Mouse (Mus musculus) kidney, postnatal 0 days (tissue): ENCODE measurements around the gene Dennd6b. TPM values are rescaled to one million over a fixed set of nuclear protein-coding genes. Genes with fewer than 3 reads are reported as not detected.

ENCODE experiments used
- ATAC-seq: fragments of 200-750 bp; cut with Nextera tagmentation; replicated peaks from 2 replicates; pipeline ENCODE4 v1.8.0; 2017; ENCODE audit warnings: low read depth, moderate number of reproducible peaks, moderate TSS enrichment, moderate library complexity; ENCODE audit not compliant: low FRiP score
- DNase-seq: peaks from one replicate; pipeline ENCODE4 v3.0.0-alpha.2; 2016; ENCODE audit warnings: low spot score
- H3K27ac ChIP-seq: fragments of 300-500 bp; sonication (generic); 2 replicates; pipeline ENCODE4 v1.5.1; 2014; ENCODE audit warnings: mild to moderate bottlenecking
- H3K27me3 ChIP-seq: fragments of 300-500 bp; sonication (generic); 2 replicates; pipeline ENCODE4 v1.6.1; 2014; ENCODE audit warnings: low read length, mixed read lengths; ENCODE audit not compliant: insufficient read depth
- H3K36me3 ChIP-seq: fragments of 300-500 bp; sonication (generic); 2 replicates; pipeline ENCODE4 v1.6.1; 2014; ENCODE audit warnings: low read length, mixed read lengths; ENCODE audit not compliant: insufficient read depth
- H3K4me1 ChIP-seq: fragments of 300-500 bp; sonication (generic); replicated peaks from 2 replicates; pipeline ENCODE4 v1.6.1; 2014; ENCODE audit warnings: antibody characterized with exemption, low read length, mixed read lengths; ENCODE audit not compliant: insufficient read depth
- H3K4me2 ChIP-seq: fragments of 300-500 bp; sonication (generic); 2 replicates; pipeline ENCODE4 v1.6.1; 2014; ENCODE audit warnings: mild to moderate bottlenecking, low read length, moderate library complexity, mixed read lengths
- H3K4me3 ChIP-seq: fragments of 300-500 bp; sonication (generic); replicated peaks from 2 replicates; pipeline ENCODE4 v1.5.1; 2014; ENCODE audit warnings: low read depth, low read length
- H3K9ac ChIP-seq: fragments of 300-500 bp; sonication (generic); 2 replicates; pipeline ENCODE4 v1.6.1; 2014; ENCODE audit warnings: low read depth, low read length
- H3K9me3 ChIP-seq: fragments of 300-500 bp; sonication (generic); replicated peaks from 2 replicates; pipeline ENCODE4 v1.6.1; 2016; ENCODE audit warnings: low read length, inconsistent platforms, mixed read lengths
- CTCF ChIP-seq: IDR thresholded peaks from 2 replicates; pipeline ENCODE4 v1.5.1; 2016; ENCODE audit warnings: antibody characterized with exemption, low read depth, mild to moderate bottlenecking, moderate library complexity
- WGBS: fragments of 180-500 bp; shearing (Covaris S2); extraction: QIAGEN DNeasy Blood & Tissue Kit; methylation state at CpG from one replicate; pipeline ENCODE4 v1.1.7; 2014; 5-methylcytosine and 5-hydroxymethylcytosine counted together
- polyA plus RNA-seq: library from polyadenylated mRNA; unstranded; fragments of >200 nt; fragmentation: Nextera tagmentation; extraction: Ambion mirVana; gene quantifications from 2 replicates; pipeline ENCODE4 v1.2.1, GENCODE M21; 2015

Dennd6b gene
- polyA plus RNA-seq, 1 experiment from 2014 or later = 10.4 TPM

DNA sequence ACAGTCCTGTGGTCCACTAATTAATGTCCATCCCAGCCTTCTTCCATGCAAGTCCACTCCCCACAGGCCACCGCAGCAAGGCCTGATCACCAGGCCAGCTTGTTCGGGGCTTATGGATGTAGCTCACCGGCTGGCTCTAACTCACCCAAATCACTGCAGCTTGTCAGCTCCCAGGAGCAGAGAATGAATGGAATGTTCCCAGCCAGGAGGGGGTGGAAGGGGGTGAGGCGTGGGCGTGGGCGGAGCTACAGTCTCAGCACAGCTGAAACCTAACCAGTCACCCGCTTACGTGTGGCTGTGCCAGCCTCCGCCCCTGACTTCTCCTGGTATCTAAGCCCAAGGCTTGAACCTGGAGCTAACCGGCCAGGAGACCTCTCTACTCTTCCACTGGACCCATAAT, 26.9 kb downstream of the Dennd6b start:
- TF ChIP-seq CTCF = no peak
- H3K4me3 ChIP-seq = no peak overlapping the region
- H3K4me2 ChIP-seq = peak overlapping the region; percentile 21
- H3K36me3 ChIP-seq = peaks cover 39% of the 10 kb centered on the region
- DNase-seq (peak; percentile 96), ATAC-seq (peak; percentile 69)
- H3K9me3 ChIP-seq = no peaks in the 10 kb centered on the region
- H3K27ac ChIP-seq = peak overlapping the region; percentile 82
- H3K27me3 ChIP-seq = no peaks in the 10 kb centered on the region
- peak overlapping the region; percentile 40; the same call in 1 of the 2 replicates for H3K9ac ChIP-seq
- WGBS = 3% methylated on average over 10 of the region's 10 CpGs
- peaks cover 48% of the 10 kb centered on the region for H3K4me1 ChIP-seq

DNA sequence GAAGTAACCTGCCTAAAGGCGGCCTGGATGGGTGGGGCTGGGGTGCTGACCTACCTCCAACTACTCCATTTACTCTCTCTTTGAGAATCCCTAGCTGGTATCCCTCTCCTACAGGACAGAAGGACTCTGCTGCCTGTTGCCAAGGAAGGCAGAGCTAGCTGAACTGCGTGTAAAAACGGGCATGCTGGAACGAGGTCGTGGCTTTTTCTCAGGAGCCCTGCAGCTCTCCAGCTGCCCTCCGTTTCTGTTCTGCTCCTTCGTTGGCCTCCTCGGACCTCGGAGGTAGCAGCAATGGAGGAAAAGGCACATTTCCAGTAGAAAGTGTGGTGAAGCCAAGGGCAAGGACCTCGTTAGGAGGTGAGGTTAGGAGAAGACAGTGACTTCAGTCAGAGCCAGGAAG, 27.4 kb downstream of the Dennd6b start:
- 36% methylated on average over 10 of the region's 10 CpGs for WGBS
- TF ChIP-seq CTCF = no peak
- peaks cover 43% of the 10 kb centered on the region for H3K4me1 ChIP-seq
- H3K9me3 ChIP-seq = no peaks in the 10 kb centered on the region
- H3K4me3 ChIP-seq = no peak overlapping the region
- H3K27ac ChIP-seq = peak overlapping the region; percentile 42
- peaks cover 44% of the 10 kb centered on the region for H3K36me3 ChIP-seq
- DNase-seq (no peak), ATAC-seq (no peak)
- H3K4me2 ChIP-seq = peak overlapping the region; percentile 21; the same call in 1 of the 2 replicates
- H3K27me3 ChIP-seq = no peaks in the 10 kb centered on the region
- H3K9ac ChIP-seq = no peak overlapping the region

DNA sequence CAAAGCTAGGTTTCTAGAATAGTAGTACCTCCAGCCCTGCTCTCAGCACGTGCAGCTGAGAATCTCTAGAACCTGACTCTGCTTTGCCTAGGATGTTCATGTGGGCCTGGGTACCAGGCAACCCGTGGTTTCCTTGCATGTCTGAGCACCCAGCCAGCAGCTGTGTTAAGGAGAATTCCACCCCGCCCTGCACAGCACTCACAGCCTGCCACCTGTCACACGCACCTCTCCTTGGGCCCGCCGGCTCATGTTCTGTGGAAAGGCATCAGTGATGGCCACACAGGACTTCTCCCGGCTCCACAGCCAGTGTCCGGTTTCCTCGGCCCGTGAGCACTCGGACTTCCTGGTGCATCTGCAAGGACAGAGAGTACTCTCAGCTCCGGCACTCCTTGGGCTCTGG, 30.8 kb downstream of the Dennd6b start:
- ATAC-seq = no peak

DNA sequence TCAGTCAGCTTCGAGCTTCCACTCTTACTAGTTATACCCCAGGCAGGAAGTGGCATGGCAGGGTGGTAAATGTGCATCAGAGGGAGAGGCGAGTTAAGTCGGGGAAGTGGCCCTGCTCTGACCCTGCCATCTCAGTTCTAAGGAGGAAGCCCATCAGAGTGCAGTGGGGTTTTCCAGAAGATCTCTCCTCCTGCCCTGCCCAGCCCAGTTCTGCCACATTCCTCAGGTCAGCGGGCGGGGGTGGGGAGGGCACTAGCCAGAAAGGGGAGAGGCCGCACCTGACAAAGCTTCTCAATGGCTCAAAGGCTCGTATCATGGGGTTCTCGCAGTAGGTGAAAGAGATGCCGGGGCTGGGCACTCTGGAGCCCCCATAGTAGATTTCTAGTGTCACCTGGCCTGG, 34.9 kb downstream of the Dennd6b start:
- Histone ChIP-seq H3K27me3 (no peaks in the 10 kb centered on the region), H3K36me3 (peaks cover 96% of the 10 kb centered on the region), H3K4me3 (no peak overlapping the region), H3K9me3 (no peaks in the 10 kb centered on the region), H3K4me2 (no peak overlapping the region), H3K4me1 (no peaks in the 10 kb centered on the region), H3K27ac (peak overlapping the region; percentile 31; the same call in 1 of the 2 replicates), H3K9ac (no peak overlapping the region)
- WGBS = 69% methylated on average over 9 of the region's 9 CpGs
- no peak for TF ChIP-seq CTCF
- ATAC-seq (peak; percentile 57), DNase-seq (no peak)

More for the DNA sequence above, 30.8 kb downstream of the Dennd6b start:
- Histone ChIP-seq H3K27me3 (no peaks in the 10 kb centered on the region), H3K9ac (no peak overlapping the region), H3K4me1 (peaks cover 18% of the 10 kb centered on the region), H3K9me3 (no peaks in the 10 kb centered on the region), H3K36me3 (peaks cover 78% of the 10 kb centered on the region), H3K27ac (no peak overlapping the region), H3K4me3 (no peak overlapping the region), H3K4me2 (no peak overlapping the region)
- DNase-seq = no peak
- no peak for TF ChIP-seq CTCF
- 93% methylated on average over 12 of the region's 12 CpGs for WGBS

DNA sequence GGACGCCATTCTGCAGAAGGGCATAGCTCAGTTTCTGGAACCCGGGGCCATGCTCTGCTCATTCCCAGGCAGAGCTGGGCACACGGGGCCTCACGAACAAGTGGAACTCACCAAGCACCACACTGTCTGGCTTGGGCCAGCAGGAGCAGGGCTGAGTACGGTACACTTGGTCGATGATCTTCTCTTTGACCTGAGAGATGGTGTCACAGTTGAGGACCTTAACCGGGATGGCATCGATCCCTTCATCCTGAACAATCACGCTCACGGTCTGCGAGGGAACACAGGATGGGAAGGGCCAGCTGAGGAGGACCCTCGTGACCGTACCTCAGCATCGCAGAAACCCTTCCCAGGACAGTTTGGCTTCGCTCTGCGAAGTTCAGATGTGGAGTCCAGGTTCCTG, 37.8 kb downstream of the Dennd6b start:
- ATAC-seq (no peak), DNase-seq (no peak)
- 93% methylated on average over 16 of the region's 16 CpGs for WGBS
- no peak for TF ChIP-seq CTCF
- no peak overlapping the region for H3K9ac ChIP-seq
- H3K9me3 ChIP-seq = no peaks in the 10 kb centered on the region
- H3K36me3 ChIP-seq = peaks cover 87% of the 10 kb centered on the region
- no peaks in the 10 kb centered on the region for H3K4me1 ChIP-seq
- no peak overlapping the region for H3K4me3 ChIP-seq
- no peak overlapping the region for H3K27ac ChIP-seq
- H3K27me3 ChIP-seq = no peaks in the 10 kb centered on the region
- H3K4me2 ChIP-seq = no peak overlapping the region

DNA sequence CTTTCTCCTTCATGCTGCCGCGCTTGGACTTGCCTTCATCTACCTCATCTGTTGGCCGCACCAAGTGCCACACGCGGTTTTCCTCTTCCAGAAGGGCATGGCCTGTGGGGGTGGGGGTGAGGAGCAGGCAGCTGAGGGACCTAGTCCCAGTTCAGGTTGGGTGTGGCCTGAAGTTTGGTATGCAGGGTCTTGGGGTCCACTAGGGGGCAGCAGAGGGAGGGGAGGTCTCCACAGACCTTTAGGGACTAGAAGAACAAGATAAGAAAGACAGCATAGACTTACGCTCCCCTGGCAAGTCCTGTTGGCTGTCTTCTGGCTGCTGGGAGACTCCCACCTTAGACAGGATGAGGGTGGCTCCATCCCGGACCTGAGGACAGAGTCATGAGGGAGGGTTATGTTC, 38.3 kb downstream of the Dennd6b start:
- Histone ChIP-seq H3K9me3 (no peaks in the 10 kb centered on the region), H3K9ac (no peak overlapping the region), H3K4me3 (no peak overlapping the region), H3K36me3 (peaks cover 82% of the 10 kb centered on the region), H3K27ac (no peak overlapping the region), H3K27me3 (no peaks in the 10 kb centered on the region), H3K4me2 (no peak overlapping the region), H3K4me1 (no peaks in the 10 kb centered on the region)
- WGBS = 57% methylated on average over 7 of the region's 7 CpGs
- DNase-seq (peak; percentile 88), ATAC-seq (no peak)
- TF ChIP-seq CTCF = peak; percentile 91

DNA sequence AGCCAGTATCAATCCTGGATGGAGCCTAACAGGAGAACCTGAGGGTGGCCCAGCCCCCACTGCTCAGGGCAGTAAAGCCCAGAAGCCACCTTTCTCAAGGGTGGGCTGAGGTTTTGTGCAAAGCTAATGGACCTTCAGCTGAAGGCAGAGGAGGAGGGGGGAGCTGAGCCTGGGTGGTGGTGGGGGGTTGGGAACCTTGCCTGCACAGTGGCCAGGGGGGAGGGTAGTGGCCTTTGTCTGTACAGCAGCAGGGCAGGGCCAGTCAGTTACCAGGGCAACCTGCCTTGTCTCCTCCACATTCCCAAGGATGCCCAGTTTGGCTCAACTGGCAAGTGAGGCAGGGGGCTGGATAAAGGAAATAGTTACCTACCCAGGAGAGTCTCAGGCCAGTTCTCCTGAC, 44.0 kb downstream of the Dennd6b start:
- Histone ChIP-seq H3K36me3 (peaks cover 28% of the 10 kb centered on the region), H3K4me1 (peaks cover 20% of the 10 kb centered on the region), H3K4me2 (no peak overlapping the region), H3K9ac (no peak overlapping the region), H3K9me3 (no peaks in the 10 kb centered on the region), H3K27me3 (peaks cover 5% of the 10 kb centered on the region; the same call in 1 of the 2 replicates), H3K4me3 (no peak overlapping the region), H3K27ac (no peak overlapping the region)
- DNase-seq (no peak), ATAC-seq (no peak)
- no peak for TF ChIP-seq CTCF
